Mouse (Mus musculus) spleen, postnatal 14 days (tissue): ENCODE measurements at regions not wholly inside any gene's neighbourhood (a gene's known extent, or its start where the extent isn't known, plus 50 kb on each side); places are given as distances from the start of the nearest gene placed in this dataset.

Experiments
- DNase-seq, 2 experiments: peaks; one replicate each; pipeline ENCODE4 v3.0.0; 2021 to 2022; ENCODE audit warnings: low spot score in 2 of 2

GRCm38 (mm10) chr2:39420696-39421095 is 194.4 kb upstream of the Ppp6c start:
- DNase-seq, result no peak

- DNase-seq, result no peak
These were observed 174.1 kb upstream of the Ppp6c start for GRCm38 (mm10) chr2:39400336-39400735.

- DNase-seq, result no peak
These were observed 173.3 kb upstream of the Ppp6c start for GRCm38 (mm10) chr2:39399523-39399922.

- no peak for DNase-seq
These were observed 168.4 kb upstream of the Ppp6c start for GRCm38 (mm10) chr2:39394643-39395042.

GRCm38 (mm10) chr2:39377264-39377663 is 151.0 kb upstream of the Ppp6c start:
- no peak for DNase-seq

GRCm38 (mm10) chr2:39373068-39373779 is 147.0 kb upstream of the Ppp6c start:
- DNase-seq, result peak; percentile 88 to 93

GRCm38 (mm10) chr2:39344207-39344606 is 118.0 kb upstream of the Ppp6c start:
- no peak for DNase-seq

- DNase-seq, result no peak
These were observed 114.2 kb upstream of the Ppp6c start for GRCm38 (mm10) chr2:39340406-39340805.

- DNase-seq, result no peak
These were observed 112.8 kb upstream of the Ppp6c start for GRCm38 (mm10) chr2:39338832-39339649.

GRCm38 (mm10) chr2:39337524-39337923 is 111.3 kb upstream of the Ppp6c start:
- DNase-seq, result no peak

- peak in 1 of 2 experiments; percentile 24 for DNase-seq
These were observed 99.7 kb upstream of the Ppp6c start for GRCm38 (mm10) chr2:39325715-39326493.

- peak in 1 of 2 experiments; percentile 43 for DNase-seq
These were observed 98.9 kb upstream of the Ppp6c start for GRCm38 (mm10) chr2:39325122-39325521.

GRCm38 (mm10) chr2:39299798-39300382 is 73.6 kb upstream of the Ppp6c start:
- DNase-seq, result no peak

- no peak for DNase-seq
These were observed 73.0 kb upstream of the Ppp6c start for GRCm38 (mm10) chr2:39299290-39299689.

- no peak for DNase-seq
These were observed 69.2 kb upstream of the Ppp6c start for GRCm38 (mm10) chr2:39295435-39295834.

- DNase-seq, result no peak
These were observed 52.0 kb upstream of the Ppp6c start for GRCm38 (mm10) chr2:39278218-39278617.
